ENCODE assay signal across 25 mouse cellular contexts in genomic region chr7:127907939-127908338, GRCm38 (mm10). TPM values are rescaled to one million over a fixed set of nuclear protein-coding genes. Genes with fewer than 3 reads are reported as not detected.
DNase-seq lines count a peak whose midpoint lies in the region; ATAC-seq and TF ChIP-seq lines count a peak whose summit lies in the region.
"Had no signal": no experiment of that assay in that cellular context is flagged by ENCODE, and none has a peak within 500 bp of the region (broad histone marks: within the 10 kb centered on the region; RNA-seq: fewer than 3 reads in every experiment).

No protein-coding gene starts in this region.

- H3K27ac ChIP-seq in gastrocnemius, adult 2 months: peak overlapping the region; percentile 94
- H3K27ac ChIP-seq in heart, embryonic 12.5 days (ENCODE audit: poor library complexity, severe bottlenecking): no peak overlapping the region
- no peak overlapping the region for H3K27ac ChIP-seq in heart, embryonic 10.5 days
- no peak overlapping the region for H3K27ac ChIP-seq in kidney, embryonic 14.5 days (ENCODE audit: low read depth, low read length)
- H3K27ac ChIP-seq: embryonic facial prominence, embryonic 10.5 days; embryonic facial prominence, embryonic 12.5 days; forebrain, embryonic 13.5 days; forebrain, embryonic 15.5 days had no signal

- ATAC-seq in heart, embryonic 12.5 days (ENCODE audit: insufficient number of reproducible peaks, low FRiP score): no peak
- no peak for ATAC-seq in kidney, embryonic 14.5 days (ENCODE audit: low FRiP score, low TSS enrichment)
- ATAC-seq: forebrain, embryonic 13.5 days; forebrain, embryonic 15.5 days; forebrain, postnatal 0 days had no signal

- no peak overlapping the region for H3K4me2 ChIP-seq in heart, embryonic 12.5 days
- no peak overlapping the region for H3K4me2 ChIP-seq in kidney, embryonic 14.5 days (replicated peaks; ENCODE audit: low read depth, low read length)
- H3K4me2 ChIP-seq: embryonic facial prominence, embryonic 12.5 days; forebrain, embryonic 13.5 days; forebrain, embryonic 15.5 days had no signal

- H3K4me3 ChIP-seq in gastrocnemius, adult 2 months: peak overlapping the region; percentile 39
- H3K4me3 ChIP-seq in heart, embryonic 12.5 days: no peak overlapping the region
- H3K4me3 ChIP-seq in heart, embryonic 10.5 days: no peak overlapping the region
- no peak overlapping the region for H3K4me3 ChIP-seq in kidney, embryonic 14.5 days (ENCODE audit: low read length)
- H3K4me3 ChIP-seq: embryonic facial prominence, embryonic 10.5 days; embryonic facial prominence, embryonic 12.5 days; forebrain, embryonic 13.5 days; forebrain, embryonic 15.5 days had no signal

- no peaks in the 10 kb centered on the region for H3K27me3 ChIP-seq in heart, embryonic 12.5 days (replicated peaks)
- no peaks in the 10 kb centered on the region for H3K27me3 ChIP-seq in heart, embryonic 10.5 days (ENCODE audit: insufficient read depth, poor library complexity, severe bottlenecking)
- no peaks in the 10 kb centered on the region for H3K27me3 ChIP-seq in kidney, embryonic 14.5 days (ENCODE audit: control insufficient read depth, insufficient read depth, low read length)
- H3K27me3 ChIP-seq: embryonic facial prominence, embryonic 12.5 days; forebrain, embryonic 13.5 days; forebrain, embryonic 15.5 days had no signal

- H3K9me3 ChIP-seq in heart, embryonic 12.5 days (replicated peaks): no peaks in the 10 kb centered on the region
- H3K9me3 ChIP-seq in heart, embryonic 10.5 days: no peaks in the 10 kb centered on the region
- H3K9me3 ChIP-seq in kidney, embryonic 14.5 days (ENCODE audit: control insufficient read depth, low read length): no peaks in the 10 kb centered on the region
- H3K9me3 ChIP-seq: embryonic facial prominence, embryonic 10.5 days; embryonic facial prominence, embryonic 12.5 days; forebrain, embryonic 13.5 days; forebrain, embryonic 15.5 days had no signal

- no peak for TF ChIP-seq CTCF in gastrocnemius, adult 2 months (IDR thresholded peaks at IDR 0.05)

- intact Hi-C loops in gastrocnemius, adult 2 months (cut with DNase I): no loop called here

- 94% methylated on average over 12 of the region's 12 CpGs for WGBS in heart, embryonic 12.5 days
- 95% methylated on average over 12 of the region's 12 CpGs for WGBS in heart, embryonic 10.5 days
- 94% methylated on average over 12 of the region's 12 CpGs for WGBS in kidney, embryonic 14.5 days

- DNase-seq in gastrocnemius, adult 2 months: no peak
- no peak for DNase-seq in gastrocnemius, postnatal 25 days
- DNase-seq in heart, embryonic 10.5 days (ENCODE audit: low spot score): no peak
- DNase-seq: adrenal gland, adult 2 months; adrenal gland, postnatal 25 days; cerebellum, adult 11-12 months; cerebellum, adult 2 months; cerebellum, adult 9-10 months; cerebellum, postnatal 25 days; forebrain, postnatal 0 days had no signal

- peaks cover 11% of the 10 kb centered on the region for H3K4me1 ChIP-seq in heart, embryonic 12.5 days (replicated peaks)
- peaks cover 18% of the 10 kb centered on the region for H3K4me1 ChIP-seq in heart, embryonic 10.5 days
- H3K4me1 ChIP-seq in kidney, embryonic 14.5 days (ENCODE audit: control insufficient read depth, insufficient read depth, low read length): peaks cover 15% of the 10 kb centered on the region

- H3K9ac ChIP-seq in heart, embryonic 12.5 days: 0 out of 2 replicates have a peak overlapping the region, but pooled peaks have one; percentile 34
- H3K9ac ChIP-seq in kidney, embryonic 14.5 days (ENCODE audit: low read depth, low read length): no peak overlapping the region
- H3K9ac ChIP-seq: embryonic facial prominence, embryonic 12.5 days; forebrain, embryonic 13.5 days; forebrain, embryonic 15.5 days; forebrain, postnatal 0 days had no signal

- H3K36me3 ChIP-seq in heart, embryonic 12.5 days: peaks cover 53% of the 10 kb centered on the region
- peaks cover 50% of the 10 kb centered on the region for H3K36me3 ChIP-seq in heart, embryonic 10.5 days
- peaks cover 48% of the 10 kb centered on the region for H3K36me3 ChIP-seq in kidney, embryonic 14.5 days (ENCODE audit: control insufficient read depth, insufficient read depth, low read length)

RNA-seq across cellular contexts. Expression of gene Bckdk, which starts 4.1 kb away (rescaled TPM):
- total RNA-seq in gastrocnemius, adult 2 months (2021): 100 to 1,000 TPM; 169 to 177 TPM
- 100 to 1,000 TPM; 142 to 143 TPM for total RNA-seq in gastrocnemius, postnatal 25 days (2021)
- 129 and 142 TPM in 2 replicates for polyA plus RNA-seq in heart, embryonic 12.5 days (2016; fragmentation: Nextera tagmentation; extraction: Ambion mirVana)
- 143 and 176 TPM in 2 replicates for polyA plus RNA-seq in heart, embryonic 10.5 days (2016; fragmentation: Nextera tagmentation; extraction: Ambion mirVana)
- polyA plus RNA-seq in kidney, embryonic 14.5 days (2014; fragmentation: Nextera tagmentation; extraction: Ambion mirVana): 152 and 155 TPM in 2 replicates

RNA-seq across cellular contexts. Expression of gene Kat8, which starts 4.4 kb away (rescaled TPM):
- 10 to 100 TPM; 24.3 to 26.6 TPM for total RNA-seq in gastrocnemius, adult 2 months (2021)
- 10 to 100 TPM; 19.9 to 20.0 TPM for total RNA-seq in gastrocnemius, postnatal 25 days (2021)
- 27.5 and 29.0 TPM in 2 replicates for polyA plus RNA-seq in heart, embryonic 12.5 days (2016; fragmentation: Nextera tagmentation; extraction: Ambion mirVana)
- 31.0 and 39.7 TPM in 2 replicates for polyA plus RNA-seq in heart, embryonic 10.5 days (2016; fragmentation: Nextera tagmentation; extraction: Ambion mirVana)
- polyA plus RNA-seq in kidney, embryonic 14.5 days (2014; fragmentation: Nextera tagmentation; extraction: Ambion mirVana): 37.2 and 48.9 TPM in 2 replicates

RNA-seq across cellular contexts. Expression of gene Vkorc1, which starts 12.5 kb away (rescaled TPM):
- total RNA-seq in gastrocnemius, adult 2 months (2021): 10 to 100 TPM in 1 of 2 experiments, 1 to 10 TPM in 1; 9.2 to 12.6 TPM
- 10 to 100 TPM; 12.7 to 18.3 TPM for total RNA-seq in gastrocnemius, postnatal 25 days (2021)
- 86.6 and 106 TPM in 2 replicates for polyA plus RNA-seq in heart, embryonic 12.5 days (2016; fragmentation: Nextera tagmentation; extraction: Ambion mirVana)
- 81.7 and 89.4 TPM in 2 replicates for polyA plus RNA-seq in heart, embryonic 10.5 days (2016; fragmentation: Nextera tagmentation; extraction: Ambion mirVana)
- 125 and 156 TPM in 2 replicates for polyA plus RNA-seq in kidney, embryonic 14.5 days (2014; fragmentation: Nextera tagmentation; extraction: Ambion mirVana)

RNA-seq across cellular contexts. Expression of gene Gm21974, which starts 12.7 kb away (rescaled TPM):
- not detected for total RNA-seq in gastrocnemius, adult 2 months (2021)
- not detected for total RNA-seq in gastrocnemius, postnatal 25 days (2021)
- polyA plus RNA-seq in heart, embryonic 12.5 days (2016; fragmentation: Nextera tagmentation; extraction: Ambion mirVana): not detected in 2 replicates
- polyA plus RNA-seq in heart, embryonic 10.5 days (2016; fragmentation: Nextera tagmentation; extraction: Ambion mirVana): not detected in 2 replicates
- polyA plus RNA-seq in kidney, embryonic 14.5 days (2014; fragmentation: Nextera tagmentation; extraction: Ambion mirVana): not detected in 2 replicates
- total RNA-seq: adrenal gland, adult 2 months; adrenal gland, postnatal 10 days; adrenal gland, postnatal 25 days; adrenal gland, postnatal 4 days; ES-E14; forebrain, postnatal 0 days; MEL had no signal
- polyA plus RNA-seq: adrenal gland, adult 2 months; brain, embryonic 14.5 days; C2C12; cerebellum, adult 2 months; cortical plate, adult 2 months; embryonic facial prominence, embryonic 10.5 days; embryonic facial prominence, embryonic 12.5 days; embryonic facial prominence, embryonic 14.5 days; forebrain, embryonic 11.5 days; forebrain, embryonic 13.5 days; forebrain, embryonic 15.5 days; forebrain, postnatal 0 days had no signal

RNA-seq across cellular contexts. Expression of gene Prss53, which starts 17.2 kb away (rescaled TPM):
- total RNA-seq in gastrocnemius, adult 2 months (2021): 1 to 10 TPM; 1.2 to 2.0 TPM
- total RNA-seq in gastrocnemius, postnatal 25 days (2021): 1 to 10 TPM; 1.5 to 1.6 TPM
- 1.5 and 1.7 TPM in 2 replicates for polyA plus RNA-seq in heart, embryonic 12.5 days (2016; fragmentation: Nextera tagmentation; extraction: Ambion mirVana)
- polyA plus RNA-seq in heart, embryonic 10.5 days (2016; fragmentation: Nextera tagmentation; extraction: Ambion mirVana): 1.2 and 1.9 TPM in 2 replicates
- polyA plus RNA-seq in kidney, embryonic 14.5 days (2014; fragmentation: Nextera tagmentation; extraction: Ambion mirVana): 0.73 and 0.77 TPM in 2 replicates
